Mouse (Mus musculus) liver, embryonic 14.5 days (tissue): Measurements from ENCODE around the gene Chn2. TPM values are rescaled to one million over a fixed set of nuclear protein-coding genes. Genes with fewer than 3 reads are reported as not detected.

Experiments used
- ATAC-seq: fragments of 200-750 bp; cut with Nextera tagmentation; 2 replicates; pipeline ENCODE4 v1.8.0; 2017; ENCODE audit warnings: moderate number of reproducible peaks, mild to moderate bottlenecking, moderate library complexity; ENCODE audit not compliant: insufficient read depth
- DNase-seq, 3 experiments: peaks; one replicate each; pipeline ENCODE4 v3.0.0-alpha.2; 2012 to 2013; ENCODE audit warnings: low read depth in 3 of 3, low spot score in 3 of 3
- H3K27ac ChIP-seq: fragments of 300-500 bp; sonication (generic); 2 replicates; pipeline ENCODE4 v1.5.1; 2014; ENCODE audit warnings: moderate library complexity, mild to moderate bottlenecking, control low read depth, inconsistent platforms
- H3K27me3 ChIP-seq: fragments of 300-500 bp; sonication (generic); 2 replicates; pipeline ENCODE4 v1.6.1; 2014; ENCODE audit warnings: mild to moderate bottlenecking, low read length, moderate library complexity; ENCODE audit not compliant: control insufficient read depth, insufficient read depth
- H3K36me3 ChIP-seq: fragments of 300-500 bp; sonication (generic); replicated peaks from 2 replicates; pipeline ENCODE4 v1.6.1; 2014; ENCODE audit warnings: low read depth; ENCODE audit not compliant: control insufficient read depth, insufficient read depth
- H3K4me1 ChIP-seq, 2 experiments: fragments of 200-500 bp in 1 of 2; fragments of 300-500 bp in 1 of 2; sonication (generic) in 1 of 2; replicated peaks; 2 replicates each; pipeline ENCODE4 v1.6.1; 2012 to 2014; ENCODE audit warnings: antibody characterized with exemption in 1 of 2, inconsistent platforms in 1 of 2, low read length in 1 of 2; ENCODE audit not compliant: control insufficient read depth in 2 of 2, insufficient read depth in 2 of 2
- H3K4me2 ChIP-seq: fragments of 300-500 bp; sonication (generic); 2 replicates; pipeline ENCODE4 v1.6.1; 2014; ENCODE audit warnings: low read depth, mild to moderate bottlenecking, control low read depth, moderate library complexity
- H3K4me3 ChIP-seq, 2 experiments: fragments of 200-500 bp in 1 of 2; fragments of 300-500 bp in 1 of 2; sonication (generic) in 1 of 2; 2 replicates each; pipeline ENCODE4 v1.5.1; 2012 to 2014; ENCODE audit warnings: low read depth in 2 of 2, low read length in 2 of 2, mild to moderate bottlenecking in 2 of 2, control low read depth in 1 of 2, inconsistent platforms in 1 of 2, moderate library complexity in 1 of 2; ENCODE audit not compliant: insufficient read depth in 1 of 2
- H3K9ac ChIP-seq: fragments of 300-500 bp; sonication (generic); replicated peaks from 2 replicates; pipeline ENCODE4 v1.6.1; 2014; ENCODE audit warnings: mild to moderate bottlenecking, control low read depth, moderate library complexity
- H3K9me3 ChIP-seq: fragments of 300-500 bp; sonication (generic); 2 replicates; pipeline ENCODE4 v1.6.1; 2016; ENCODE audit warnings: low read length, mixed read lengths; ENCODE audit not compliant: control insufficient read depth
- CTCF ChIP-seq: IDR thresholded peaks from 2 replicates; pipeline ENCODE4 v1.5.1; 2016; ENCODE audit warnings: antibody characterized with exemption, low read depth, control low read depth
- EP300 ChIP-seq: IDR thresholded peaks from 2 replicates; pipeline ENCODE4 v1.6.1; 2016; ENCODE audit warnings: antibody characterized with exemption, low read depth
- WGBS: fragments of 180-500 bp; shearing (Covaris S2); extraction: QIAGEN DNeasy Blood & Tissue Kit; methylation state at CpG from one replicate; pipeline ENCODE4 v1.1.7; 2014; ENCODE audit not compliant: insufficient replicate concordance; 5-methylcytosine and 5-hydroxymethylcytosine counted together
- polyA plus RNA-seq, 2 experiments: library from polyadenylated mRNA; depleted of rRNA in 1 of 2; stranded (reverse) in 1 of 2; unstranded in 1 of 2; fragments of >200 nt; fragmentation: Nextera tagmentation in 1 of 2; extraction: Ambion mirVana in 1 of 2; gene quantifications; 2 replicates each; pipeline versions ENCODE4 v1.2.1 to v1.2.3; 2012 to 2014

Gene Chn2
- polyA plus RNA-seq, 2 experiments: 1.7 to 4.3 TPM

- Histone ChIP-seq H3K4me3 (no peak overlapping the region), H3K9me3 (no peaks in the 10 kb centered on the region)
- WGBS: 60% methylated on average over 10 of the region's 10 CpGs
Measured at GRCm38 (mm10) chr6:54256397-54256796, 217.0 kb downstream of the Chn2 start.

GRCm38 (mm10) chr6:54257552-54257951 is 218.2 kb downstream of the Chn2 start:
- no peak overlapping the region for H3K4me2 ChIP-seq
- WGBS: 58% methylated on average over 3 of the region's 3 CpGs
- no peak overlapping the region for H3K4me3 ChIP-seq
- TF ChIP-seq CTCF (no peak), EP300 (no peak)
- ATAC-seq (no peak), DNase-seq (no peak)
- H3K9me3 ChIP-seq: no peaks in the 10 kb centered on the region
- H3K4me1 ChIP-seq: peaks cover 0 to 2% of the 10 kb centered on the region in 2 experiments; a peak in 1 of 4 replicates
- no peaks in the 10 kb centered on the region for H3K27me3 ChIP-seq
- no peak overlapping the region for H3K9ac ChIP-seq
- H3K27ac ChIP-seq: no peak overlapping the region
- H3K36me3 ChIP-seq: no peaks in the 10 kb centered on the region

More at GRCm38 (mm10) chr6:54256397-54256796, 217.0 kb downstream of the Chn2 start:
- peaks cover 0 to 6% of the 10 kb centered on the region in 2 experiments; a peak in 1 of 4 replicates for H3K4me1 ChIP-seq
- no peak for ATAC-seq
- no peaks in the 10 kb centered on the region for H3K27me3 ChIP-seq
- H3K9ac ChIP-seq: no peak overlapping the region
- H3K27ac ChIP-seq: no peak overlapping the region
- TF ChIP-seq EP300 (no peak), CTCF (no peak)
- no peaks in the 10 kb centered on the region for H3K36me3 ChIP-seq
- H3K4me2 ChIP-seq: no peak overlapping the region
- DNase-seq: no peak

- ATAC-seq (no peak), DNase-seq (no peak)
- no peak overlapping the region for H3K9ac ChIP-seq
- TF ChIP-seq EP300 (no peak), CTCF (no peak)
- no peaks in the 10 kb centered on the region for H3K27me3 ChIP-seq
- H3K4me1 ChIP-seq: peaks cover 0 to 2% of the 10 kb centered on the region in 2 experiments; a peak in 1 of 4 replicates
- no peak overlapping the region for H3K4me2 ChIP-seq
- WGBS: 47% methylated on average over 5 of the region's 5 CpGs
- no peak overlapping the region for H3K4me3 ChIP-seq
- no peaks in the 10 kb centered on the region for H3K36me3 ChIP-seq
- no peaks in the 10 kb centered on the region for H3K9me3 ChIP-seq
- H3K27ac ChIP-seq: no peak overlapping the region
Measured at GRCm38 (mm10) chr6:54258462-54258861, 219.1 kb downstream of the Chn2 start.

- Histone ChIP-seq H3K27ac (no peak overlapping the region), H3K4me3 (no peak overlapping the region), H3K27me3 (no peaks in the 10 kb centered on the region), H3K9ac (no peak overlapping the region), H3K9me3 (no peaks in the 10 kb centered on the region), H3K4me2 (no peak overlapping the region), H3K4me1 (no peaks in the 10 kb centered on the region), H3K36me3 (no peaks in the 10 kb centered on the region)
- TF ChIP-seq EP300 (no peak), CTCF (0 out of 2 replicates have a peak, but pooled peaks have one; percentile 8)
- DNase-seq (no peak), ATAC-seq (no peak)
- 70% methylated on average over 2 of the region's 2 CpGs for WGBS
Measured at GRCm38 (mm10) chr6:54262732-54263131, 223.4 kb downstream of the Chn2 start.

GRCm38 (mm10) chr6:54263890-54264289 is 224.5 kb downstream of the Chn2 start:
- DNase-seq (no peak), ATAC-seq (no peak)
- no peaks in the 10 kb centered on the region for H3K27me3 ChIP-seq
- WGBS: 78% methylated on average over 2 of the region's 2 CpGs
- H3K4me2 ChIP-seq: no peak overlapping the region
- no peaks in the 10 kb centered on the region for H3K36me3 ChIP-seq
- H3K4me3 ChIP-seq: no peak overlapping the region
- TF ChIP-seq CTCF (no peak), EP300 (no peak)
- no peak overlapping the region for H3K9ac ChIP-seq
- H3K4me1 ChIP-seq: no peaks in the 10 kb centered on the region
- no peaks in the 10 kb centered on the region for H3K9me3 ChIP-seq
- H3K27ac ChIP-seq: no peak overlapping the region
